Mouse (Mus musculus): ENCODE results near the gene Gm21972. TPM values are rescaled to one million over a fixed set of nuclear protein-coding genes. Genes with fewer than 3 reads are reported as not detected.

Gm21972 gene
- polyA plus RNA-seq, 1 experiment from 2014 or later: 0.26 TPM

DNA sequence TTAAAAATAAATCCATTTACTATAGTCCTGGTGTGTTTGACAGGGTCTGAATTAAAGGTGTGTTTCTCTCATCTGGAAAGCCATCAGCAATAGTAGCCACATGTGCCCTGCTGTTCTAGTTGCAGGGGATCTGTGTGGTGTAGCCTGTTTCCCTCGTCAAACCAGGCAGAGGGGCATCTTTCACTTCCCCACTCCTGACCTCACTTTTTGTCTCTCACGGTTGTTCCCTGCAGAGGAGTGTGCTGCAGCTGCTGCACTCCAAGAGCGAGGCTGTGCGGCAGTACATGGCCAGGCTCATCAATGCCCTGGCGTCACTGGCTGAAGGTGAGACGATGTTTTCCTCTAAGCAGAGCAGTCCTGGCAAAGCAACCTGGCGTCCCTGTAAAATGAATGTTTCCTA, 60.6 kb downstream of the Gm21972 start:
- no peaks in the 10 kb centered on the region for H3K4me1 ChIP-seq (replicated peaks; ENCODE audit: control insufficient read depth, insufficient read depth, low read length)
- H3K9me3 ChIP-seq (ENCODE audit: control insufficient read depth, low read length): no peaks in the 10 kb centered on the region
- H3K4me2 ChIP-seq (ENCODE audit: low read length): no peak overlapping the region
- H3K36me3 ChIP-seq (ENCODE audit: control insufficient read depth, insufficient read depth, low read length): peaks cover 35% of the 10 kb centered on the region
- no peak overlapping the region for H3K9ac ChIP-seq (ENCODE audit: low read length)
- no peak for DNase-seq (ENCODE audit: low spot score)
- WGBS: 74% methylated on average over 7 of the region's 7 CpGs
- H3K4me3 ChIP-seq (ENCODE audit: low read depth, low read length): no peak overlapping the region
- no peaks in the 10 kb centered on the region for H3K27me3 ChIP-seq (replicated peaks; ENCODE audit: control insufficient read depth, insufficient read depth, low read length)
- ATAC-seq (replicated peaks; ENCODE audit: low FRiP score, low TSS enrichment, low read depth): no peak
- H3K27ac ChIP-seq (ENCODE audit: low read depth): no peak overlapping the region

GRCm38 (mm10) chr1:86198276-86198675, 64.8 kb downstream of the Gm21972 start:
- Histone ChIP-seq H3K27ac (ENCODE audit: low read depth) (no peak overlapping the region), H3K9ac (ENCODE audit: low read length) (no peak overlapping the region), H3K36me3 (ENCODE audit: control insufficient read depth, insufficient read depth, low read length) (peaks cover 55% of the 10 kb centered on the region), H3K4me1 (replicated peaks; ENCODE audit: control insufficient read depth, insufficient read depth, low read length) (no peaks in the 10 kb centered on the region), H3K4me2 (ENCODE audit: low read length) (no peak overlapping the region), H3K27me3 (replicated peaks; ENCODE audit: control insufficient read depth, insufficient read depth, low read length) (no peaks in the 10 kb centered on the region), H3K4me3 (ENCODE audit: low read depth, low read length) (no peak overlapping the region), H3K9me3 (ENCODE audit: control insufficient read depth, low read length) (no peaks in the 10 kb centered on the region)
- ATAC-seq (replicated peaks; ENCODE audit: low FRiP score, low TSS enrichment, low read depth): no peak
- WGBS: 90% methylated on average over 6 of the region's 6 CpGs
- no peak for DNase-seq (ENCODE audit: low spot score)

DNA sequence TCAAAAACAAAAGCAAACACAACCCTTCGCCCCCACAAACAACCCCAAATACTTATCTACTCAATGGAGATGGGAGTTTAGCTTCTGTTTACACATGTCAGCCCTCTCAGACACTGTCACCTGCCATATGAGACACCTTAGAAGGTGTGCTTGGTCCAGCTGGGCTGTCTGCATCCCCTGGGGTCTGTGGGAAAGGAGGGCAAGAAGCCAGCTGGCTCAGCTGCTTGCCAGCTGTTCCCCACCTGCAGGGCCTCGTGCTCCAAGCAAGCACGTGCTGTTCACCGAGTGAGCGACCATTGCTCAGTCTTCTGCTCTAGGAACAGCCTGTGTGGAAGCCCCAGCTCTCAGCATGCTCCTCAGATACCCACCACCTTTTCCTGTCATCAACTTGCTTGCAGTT, 65.6 kb downstream of the Gm21972 start:
- ATAC-seq (replicated peaks; ENCODE audit: low FRiP score, low TSS enrichment, low read depth): no peak
- H3K36me3 ChIP-seq (ENCODE audit: control insufficient read depth, insufficient read depth, low read length): peaks cover 62% of the 10 kb centered on the region

GRCm38 (mm10) chr1:86201312-86201711, 67.9 kb downstream of the Gm21972 start:
- no peak for DNase-seq (ENCODE audit: low spot score)
- no peak for ATAC-seq (replicated peaks; ENCODE audit: low FRiP score, low TSS enrichment, low read depth)

More for the DNA sequence above, 65.6 kb downstream of the Gm21972 start:
- H3K4me3 ChIP-seq (ENCODE audit: low read depth, low read length): no peak overlapping the region
- H3K27ac ChIP-seq (ENCODE audit: low read depth): no peak overlapping the region
- no peak for DNase-seq (ENCODE audit: low spot score)
- no peak overlapping the region for H3K4me2 ChIP-seq (ENCODE audit: low read length)
- H3K9ac ChIP-seq (ENCODE audit: low read length): no peak overlapping the region
- 88% methylated on average over 5 of the region's 5 CpGs for WGBS
- no peaks in the 10 kb centered on the region for H3K9me3 ChIP-seq (ENCODE audit: control insufficient read depth, low read length)
- H3K27me3 ChIP-seq (replicated peaks; ENCODE audit: control insufficient read depth, insufficient read depth, low read length): no peaks in the 10 kb centered on the region
- no peaks in the 10 kb centered on the region for H3K4me1 ChIP-seq (replicated peaks; ENCODE audit: control insufficient read depth, insufficient read depth, low read length)

GRCm38 (mm10) chr1:86202617-86203219, 69.3 kb downstream of the Gm21972 start:
- Histone ChIP-seq H3K4me3 (ENCODE audit: low read depth, low read length) (no peak overlapping the region), H3K27ac (ENCODE audit: low read depth) (no peak overlapping the region), H3K36me3 (ENCODE audit: control insufficient read depth, insufficient read depth, low read length) (peaks cover 61% of the 10 kb centered on the region), H3K9me3 (ENCODE audit: control insufficient read depth, low read length) (no peaks in the 10 kb centered on the region), H3K4me2 (ENCODE audit: low read length) (no peak overlapping the region), H3K27me3 (replicated peaks; ENCODE audit: control insufficient read depth, insufficient read depth, low read length) (no peaks in the 10 kb centered on the region), H3K9ac (ENCODE audit: low read length) (no peak overlapping the region), H3K4me1 (replicated peaks; ENCODE audit: control insufficient read depth, insufficient read depth, low read length) (no peaks in the 10 kb centered on the region)
- ATAC-seq (replicated peaks; ENCODE audit: low FRiP score, low TSS enrichment, low read depth) (no peak), DNase-seq (ENCODE audit: low spot score) (no peak)
- 72% methylated on average over 9 of the region's 9 CpGs for WGBS

More at GRCm38 (mm10) chr1:86201312-86201711, 67.9 kb downstream of the Gm21972 start:
- Histone ChIP-seq H3K9me3 (ENCODE audit: control insufficient read depth, low read length) (no peaks in the 10 kb centered on the region), H3K4me1 (replicated peaks; ENCODE audit: control insufficient read depth, insufficient read depth, low read length) (no peaks in the 10 kb centered on the region), H3K36me3 (ENCODE audit: control insufficient read depth, insufficient read depth, low read length) (peaks cover 63% of the 10 kb centered on the region), H3K27me3 (replicated peaks; ENCODE audit: control insufficient read depth, insufficient read depth, low read length) (no peaks in the 10 kb centered on the region), H3K9ac (ENCODE audit: low read length) (no peak overlapping the region), H3K4me2 (ENCODE audit: low read length) (no peak overlapping the region), H3K4me3 (ENCODE audit: low read depth, low read length) (no peak overlapping the region), H3K27ac (ENCODE audit: low read depth) (no peak overlapping the region)

DNA sequence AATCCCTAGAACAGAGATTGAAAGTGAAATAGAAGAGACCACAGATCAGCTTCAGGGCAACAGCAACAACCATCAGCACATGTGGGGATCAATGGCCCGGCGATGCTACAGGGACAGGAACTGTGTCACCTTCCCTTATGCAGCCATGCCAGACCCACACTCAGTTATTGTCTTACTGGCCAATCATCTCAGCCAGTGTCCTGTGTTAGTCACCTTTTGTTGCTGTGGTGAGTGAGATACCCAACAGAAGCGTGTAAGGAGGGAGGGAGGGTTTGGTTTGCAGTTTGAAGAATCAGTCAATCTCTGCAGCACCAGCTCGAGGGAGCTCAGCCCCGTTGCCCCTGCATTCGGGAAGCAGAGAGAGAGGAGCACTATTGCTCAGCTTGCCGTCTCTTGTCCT, 77.2 kb downstream of the Gm21972 start:
- H3K9ac ChIP-seq (ENCODE audit: low read length): no peak overlapping the region
- peaks cover 26% of the 10 kb centered on the region for H3K36me3 ChIP-seq (ENCODE audit: control insufficient read depth, insufficient read depth, low read length)
- no peaks in the 10 kb centered on the region for H3K4me1 ChIP-seq (replicated peaks; ENCODE audit: control insufficient read depth, insufficient read depth, low read length)
- H3K27me3 ChIP-seq (replicated peaks; ENCODE audit: control insufficient read depth, insufficient read depth, low read length): no peaks in the 10 kb centered on the region
- 89% methylated on average over 7 of the region's 7 CpGs for WGBS
- no peak overlapping the region for H3K4me3 ChIP-seq (ENCODE audit: low read depth, low read length)
- ATAC-seq (replicated peaks; ENCODE audit: low FRiP score, low TSS enrichment, low read depth): no peak
- no peak overlapping the region for H3K4me2 ChIP-seq (ENCODE audit: low read length)
- no peaks in the 10 kb centered on the region for H3K9me3 ChIP-seq (ENCODE audit: control insufficient read depth, low read length)
- no peak for DNase-seq (ENCODE audit: low spot score)
- H3K27ac ChIP-seq (ENCODE audit: low read depth): no peak overlapping the region

GRCm38 (mm10) chr1:86211498-86211897, 78.1 kb downstream of the Gm21972 start:
- no peak overlapping the region for H3K4me3 ChIP-seq (ENCODE audit: low read depth, low read length)
- H3K36me3 ChIP-seq (ENCODE audit: control insufficient read depth, insufficient read depth, low read length): peaks cover 26% of the 10 kb centered on the region
- ATAC-seq (replicated peaks; ENCODE audit: low FRiP score, low TSS enrichment, low read depth) (no peak), DNase-seq (ENCODE audit: low spot score) (no peak)
- no peaks in the 10 kb centered on the region for H3K9me3 ChIP-seq (ENCODE audit: control insufficient read depth, low read length)
- H3K4me2 ChIP-seq (ENCODE audit: low read length): no peak overlapping the region
- H3K27ac ChIP-seq (ENCODE audit: low read depth): no peak overlapping the region
- no peaks in the 10 kb centered on the region for H3K27me3 ChIP-seq (replicated peaks; ENCODE audit: control insufficient read depth, insufficient read depth, low read length)
- H3K9ac ChIP-seq (ENCODE audit: low read length): no peak overlapping the region
- H3K4me1 ChIP-seq (replicated peaks; ENCODE audit: control insufficient read depth, insufficient read depth, low read length): no peaks in the 10 kb centered on the region
- WGBS: 96% methylated on average over 1 of the region's 1 CpGs

Other genes starting within 250 kb of the Gm21972 start
- gene Itm2c, start 239.4 kb upstream of the Gm21972 start, polyA plus RNA-seq (2014; fragmentation: Nextera tagmentation; extraction: Ambion mirVana): 92.0 and 96.7 TPM in 2 replicates
- gene 4933407L21Rik, start 205.2 kb upstream of the Gm21972 start, polyA plus RNA-seq (2014; fragmentation: Nextera tagmentation; extraction: Ambion mirVana): 0.28 TPM in 1 of 2 replicates, not detected in the other
- not detected in 2 replicates for gene Gpr55, start 172.6 kb upstream of the Gm21972 start, polyA plus RNA-seq (2014; fragmentation: Nextera tagmentation; extraction: Ambion mirVana)
- gene Spata3, start 116.8 kb upstream of the Gm21972 start, polyA plus RNA-seq (2014; fragmentation: Nextera tagmentation; extraction: Ambion mirVana): not detected in 2 replicates
- 3.5 and 4.6 TPM in 2 replicates for gene 2810459M11Rik, start 87.8 kb upstream of the Gm21972 start, polyA plus RNA-seq (2014; fragmentation: Nextera tagmentation; extraction: Ambion mirVana)
- 160 and 174 TPM in 2 replicates for gene Psmd1, start 69.2 kb upstream of the Gm21972 start, polyA plus RNA-seq (2014; fragmentation: Nextera tagmentation; extraction: Ambion mirVana)
- gene Htr2b, start 21.7 kb upstream of the Gm21972 start, polyA plus RNA-seq (2014; fragmentation: Nextera tagmentation; extraction: Ambion mirVana): 1.2 and 2.0 TPM in 2 replicates
- 19.1 and 20.7 TPM in 2 replicates for gene Armc9, start 21.1 kb downstream of the Gm21972 start, polyA plus RNA-seq (2014; fragmentation: Nextera tagmentation; extraction: Ambion mirVana)
- 7.7 and 10.4 TPM in 2 replicates for gene B3gnt7, start 169.2 kb downstream of the Gm21972 start, polyA plus RNA-seq (2014; fragmentation: Nextera tagmentation; extraction: Ambion mirVana)
- gene Ncl, start 225.8 kb downstream of the Gm21972 start, polyA plus RNA-seq (2014; fragmentation: Nextera tagmentation; extraction: Ambion mirVana): 423 and 436 TPM in 2 replicates